Mouse (Mus musculus) forebrain, embryonic 16.5 days (tissue): ENCODE measurements at regions not wholly inside any gene's neighbourhood (a gene's known extent, or its start where the extent isn't known, plus 50 kb on each side); places are given as distances from the start of the nearest gene placed in this dataset.

Experiments
- ATAC-seq: fragments of 200-750 bp; cut with Nextera tagmentation; 2 replicates; pipeline ENCODE4 v1.8.0; 2017; ENCODE audit warnings: mild to moderate bottlenecking, moderate library complexity
- H3K27ac ChIP-seq: fragments of 300-500 bp; sonication (generic); 2 replicates; pipeline ENCODE4 v1.5.1; 2014; ENCODE audit warnings: low read length, control low read depth
- H3K27me3 ChIP-seq: fragments of 300-500 bp; sonication (generic); replicated peaks from 2 replicates; pipeline ENCODE4 v1.6.1; 2014; ENCODE audit warnings: low read length; ENCODE audit not compliant: control insufficient read depth, insufficient read depth
- H3K36me3 ChIP-seq: fragments of 300-500 bp; sonication (generic); 2 replicates; pipeline ENCODE4 v1.6.1; 2014; ENCODE audit not compliant: control insufficient read depth, insufficient read depth
- H3K4me1 ChIP-seq: fragments of 300-500 bp; sonication (generic); replicated peaks from 2 replicates; pipeline ENCODE4 v1.6.1; 2014; ENCODE audit warnings: low read length; ENCODE audit not compliant: control insufficient read depth, insufficient read depth
- H3K4me2 ChIP-seq: fragments of 300-500 bp; sonication (generic); 2 replicates; pipeline ENCODE4 v1.6.1; 2014; ENCODE audit warnings: mild to moderate bottlenecking, low read length, control low read depth
- H3K4me3 ChIP-seq: fragments of 300-500 bp; sonication (generic); replicated peaks from 2 replicates; pipeline ENCODE4 v1.5.1; 2014; ENCODE audit warnings: mild to moderate bottlenecking, low read length, control low read depth
- H3K9ac ChIP-seq: fragments of 300-500 bp; sonication (generic); replicated peaks from 2 replicates; pipeline ENCODE4 v1.6.1; 2014; ENCODE audit warnings: low read depth, low read length, control low read depth
- H3K9me3 ChIP-seq: fragments of 300-500 bp; sonication (generic); 2 replicates; pipeline ENCODE4 v1.6.1; 2016; ENCODE audit warnings: low read length; ENCODE audit not compliant: control insufficient read depth
- WGBS: fragments of 180-500 bp; shearing (Covaris S2); extraction: QIAGEN DNeasy Blood & Tissue Kit; methylation state at CpG from one replicate; pipeline ENCODE4 v1.1.7; 2014; 5-methylcytosine and 5-hydroxymethylcytosine counted together

DNA sequence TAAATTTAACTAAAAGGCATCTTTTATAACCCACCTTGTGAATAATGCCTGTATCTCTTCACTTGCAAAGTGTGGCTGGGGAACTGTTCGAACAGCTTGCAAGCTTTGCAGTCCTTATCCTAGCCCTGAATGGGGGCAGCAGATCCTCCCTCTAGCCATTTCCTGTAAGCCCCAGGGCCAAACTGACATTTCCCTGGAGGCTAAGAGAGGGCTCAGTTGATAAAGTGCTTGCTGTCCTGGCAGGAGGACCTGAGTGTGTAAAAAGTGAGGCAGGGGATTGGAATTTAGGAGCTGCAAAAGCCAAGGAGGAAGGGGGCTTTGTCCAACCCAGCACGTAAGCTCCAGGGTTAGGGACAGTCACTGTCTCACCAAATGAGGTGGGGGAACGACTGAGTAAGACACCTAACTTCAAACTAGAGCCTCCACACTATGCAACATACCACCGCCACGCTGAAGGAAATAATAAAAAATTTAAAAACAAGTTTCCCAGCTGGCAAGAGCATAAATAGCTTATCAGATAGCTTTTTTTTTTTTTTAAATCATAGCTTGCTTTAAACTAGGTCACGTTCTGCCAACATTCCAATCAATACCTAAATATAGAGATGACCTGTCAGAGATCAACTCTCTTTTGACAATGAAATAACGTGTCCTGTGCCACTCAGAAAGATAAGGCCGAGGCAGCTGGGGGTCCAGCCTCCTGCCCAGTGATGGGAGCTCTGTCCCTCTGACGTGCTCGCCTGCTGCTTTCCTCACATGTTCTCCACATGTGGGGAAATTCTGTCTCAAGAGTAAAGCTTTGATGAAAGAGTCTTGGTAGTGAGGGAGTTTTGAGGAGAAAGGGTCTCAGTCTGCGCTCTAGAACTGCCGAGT lies 146.0 kb downstream of the Zfp36l1 start:
- 72% methylated on average over 12 of the region's 12 CpGs for WGBS
- Histone ChIP-seq H3K9me3 (no peaks in the 10 kb centered on the region), H3K4me2 (no peak overlapping the region), H3K27me3 (no peaks in the 10 kb centered on the region), H3K36me3 (no peaks in the 10 kb centered on the region), H3K4me1 (peaks cover 28% of the 10 kb centered on the region), H3K4me3 (no peak overlapping the region), H3K9ac (no peak overlapping the region), H3K27ac (peak overlapping the region; percentile 43; the same call in 1 of the 2 replicates)
- ATAC-seq: no peak

DNA sequence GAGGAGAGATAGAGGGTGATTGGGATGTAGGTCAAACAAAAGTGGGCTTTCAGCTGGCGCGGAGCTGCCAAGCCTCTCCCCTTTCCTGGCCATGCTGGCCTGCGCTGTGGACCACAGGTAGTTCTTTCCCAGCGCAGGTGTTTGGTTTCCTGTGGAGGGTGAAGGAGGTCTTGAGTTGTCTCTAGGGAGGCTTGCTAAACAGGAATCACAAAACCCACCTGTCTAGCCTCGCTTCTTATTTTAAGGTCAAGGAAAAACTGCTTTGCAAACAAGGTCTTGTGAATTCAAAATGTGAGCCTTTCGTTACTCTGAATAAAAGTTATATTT lies 146.6 kb downstream of the Zfp36l1 start:
- Histone ChIP-seq H3K36me3 (no peaks in the 10 kb centered on the region), H3K4me2 (peak overlapping the region; percentile 67), H3K4me3 (no peak overlapping the region), H3K4me1 (peaks cover 23% of the 10 kb centered on the region), H3K27me3 (no peaks in the 10 kb centered on the region), H3K9me3 (no peaks in the 10 kb centered on the region), H3K27ac (peak overlapping the region; percentile 5; the same call in 1 of the 2 replicates), H3K9ac (peak overlapping the region; percentile 75)
- WGBS: 66% methylated on average over 6 of the region's 6 CpGs
- ATAC-seq: no peak

DNA sequence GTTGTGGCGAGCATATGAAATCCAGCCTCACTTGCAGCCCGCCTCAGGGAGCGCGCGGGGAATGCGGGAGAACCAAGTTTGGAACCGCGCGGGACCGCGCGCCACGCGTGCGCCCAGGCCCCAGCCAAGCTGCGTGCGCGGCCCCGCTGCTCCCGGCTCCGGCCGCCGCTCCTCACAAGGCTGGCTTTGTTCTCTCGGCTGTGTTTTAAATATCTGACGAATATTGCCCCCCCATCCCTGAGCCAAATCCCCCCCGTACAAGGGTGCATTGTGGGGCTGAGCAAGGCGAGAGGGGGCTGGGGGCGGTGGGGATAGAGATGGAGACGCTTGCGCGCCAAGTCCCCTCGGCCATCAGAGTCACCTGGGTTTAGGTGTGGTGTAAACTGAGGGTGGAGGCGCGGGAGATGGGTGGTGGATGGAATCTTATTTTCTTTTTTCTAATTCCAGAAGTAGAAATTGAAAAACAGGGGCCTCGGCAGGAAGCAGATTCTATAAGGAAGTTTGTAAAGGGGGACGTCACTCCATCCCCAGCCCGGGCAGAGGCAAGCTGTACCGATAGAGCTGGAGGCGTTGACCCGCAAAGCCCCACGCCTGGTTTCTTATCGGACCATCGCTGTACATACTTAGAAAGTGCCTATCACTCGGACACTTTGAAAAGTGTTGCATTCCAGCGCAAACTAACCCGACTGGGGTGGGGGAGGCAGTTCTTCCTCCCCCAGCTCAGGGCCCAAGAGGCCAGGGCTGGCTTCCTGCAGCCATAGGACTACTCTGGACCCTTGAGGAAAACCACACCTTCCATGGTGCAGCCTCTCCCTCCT lies 147.1 kb downstream of the Zfp36l1 start:
- peak overlapping the region; percentile 47; the same call in 1 of the 2 replicates for H3K27ac ChIP-seq
- WGBS: 3% methylated on average over 46 of the region's 46 CpGs
- peaks cover 17% of the 10 kb centered on the region for H3K4me1 ChIP-seq
- peak overlapping the region; percentile 75 for H3K9ac ChIP-seq
- ATAC-seq: peak; percentile 84
- no peaks in the 10 kb centered on the region for H3K36me3 ChIP-seq
- H3K4me3 ChIP-seq: peak overlapping the region; percentile 49
- no peaks in the 10 kb centered on the region for H3K27me3 ChIP-seq
- H3K9me3 ChIP-seq: no peaks in the 10 kb centered on the region
- peak overlapping the region; percentile 67 for H3K4me2 ChIP-seq

DNA sequence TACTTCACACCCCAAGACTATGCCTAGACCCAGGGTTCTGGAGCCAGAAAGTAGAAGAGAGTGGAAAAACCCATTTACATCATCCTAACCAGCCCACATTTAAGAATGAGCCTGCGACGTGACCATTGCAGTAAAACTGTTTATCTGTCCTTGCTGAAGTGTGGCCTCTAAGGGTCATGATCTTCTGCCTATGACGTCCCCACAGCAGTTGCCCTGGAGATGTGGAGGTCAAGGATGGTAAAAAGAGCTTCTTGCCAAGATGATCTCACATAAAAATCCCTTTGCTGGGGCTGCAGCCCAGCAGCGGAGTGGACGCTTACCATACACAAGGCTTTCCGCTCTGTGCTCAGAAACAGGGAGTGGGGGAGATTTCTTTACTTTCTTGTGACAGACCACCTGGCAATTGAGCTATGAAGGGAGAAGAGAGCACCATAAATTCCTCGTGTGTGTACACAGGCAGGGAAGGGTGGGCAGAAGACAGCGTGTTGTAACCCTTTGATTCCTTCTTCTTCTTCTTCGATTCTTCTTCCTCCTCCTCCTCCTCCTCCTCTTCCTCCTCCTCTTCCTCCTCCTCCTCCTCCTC lies 149.3 kb downstream of the Zfp36l1 start:
- Histone ChIP-seq H3K27ac (no peak overlapping the region), H3K4me2 (no peak overlapping the region), H3K36me3 (no peaks in the 10 kb centered on the region), H3K9me3 (no peaks in the 10 kb centered on the region), H3K4me1 (peaks cover 8% of the 10 kb centered on the region), H3K9ac (no peak overlapping the region), H3K27me3 (no peaks in the 10 kb centered on the region), H3K4me3 (no peak overlapping the region)
- no peak for ATAC-seq
- WGBS: 86% methylated on average over 9 of the region's 9 CpGs

DNA sequence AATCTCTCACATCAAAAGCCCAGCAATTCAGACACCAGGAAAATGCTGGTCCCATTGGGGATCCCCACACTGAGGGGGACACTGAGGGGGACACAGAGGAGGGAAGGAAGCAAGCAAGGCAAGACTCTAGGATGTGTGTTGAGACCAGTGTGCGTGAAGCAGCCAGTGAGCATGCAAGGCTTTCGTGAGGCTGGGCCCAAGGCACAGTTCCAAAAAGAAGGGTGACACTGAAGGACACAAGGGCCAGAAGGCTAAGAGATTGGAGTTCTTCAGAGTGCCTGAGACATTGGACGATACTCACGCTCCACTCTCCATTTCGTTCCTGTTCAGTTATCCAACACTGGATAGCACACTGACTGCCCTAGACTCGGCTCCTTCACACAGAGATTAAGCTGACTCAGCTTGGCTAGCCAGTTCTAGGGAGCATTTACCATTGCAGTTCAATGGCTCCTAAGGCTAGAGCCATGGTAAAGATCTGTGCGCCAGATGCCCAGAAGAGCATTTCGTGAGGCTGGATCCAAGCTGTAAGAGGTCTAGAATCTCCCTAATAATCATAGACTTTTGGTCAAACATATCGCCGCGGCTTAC lies 150.1 kb downstream of the Zfp36l1 start:
- Histone ChIP-seq H3K4me2 (no peak overlapping the region), H3K4me1 (peaks cover 8% of the 10 kb centered on the region), H3K9me3 (no peaks in the 10 kb centered on the region), H3K9ac (no peak overlapping the region), H3K4me3 (no peak overlapping the region), H3K27ac (no peak overlapping the region), H3K27me3 (no peaks in the 10 kb centered on the region), H3K36me3 (no peaks in the 10 kb centered on the region)
- 98% methylated on average over 11 of the region's 11 CpGs for WGBS
- ATAC-seq: no peak

DNA sequence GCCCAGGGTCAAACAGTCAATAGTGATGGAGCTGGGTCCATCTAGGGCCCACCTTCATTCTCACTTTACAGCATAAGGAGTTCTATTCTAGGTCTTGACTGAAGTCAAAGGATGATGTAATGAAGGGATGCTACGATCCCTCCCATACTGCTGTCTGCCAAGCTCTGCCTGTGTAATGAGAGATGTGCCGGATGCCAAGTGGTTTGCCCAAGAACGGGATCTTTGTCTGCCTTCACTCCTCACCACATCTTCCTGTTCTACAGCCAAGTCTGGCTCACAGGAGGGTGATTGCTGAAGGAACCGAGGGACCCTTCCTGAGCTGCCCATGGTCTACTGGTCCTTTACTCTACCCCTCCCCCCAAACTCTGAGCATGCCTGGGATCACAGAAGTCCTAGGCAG lies 150.9 kb downstream of the Zfp36l1 start:
- WGBS: 54% methylated on average over 4 of the region's 4 CpGs
- H3K9ac ChIP-seq: no peak overlapping the region
- no peak overlapping the region for H3K4me3 ChIP-seq

DNA sequence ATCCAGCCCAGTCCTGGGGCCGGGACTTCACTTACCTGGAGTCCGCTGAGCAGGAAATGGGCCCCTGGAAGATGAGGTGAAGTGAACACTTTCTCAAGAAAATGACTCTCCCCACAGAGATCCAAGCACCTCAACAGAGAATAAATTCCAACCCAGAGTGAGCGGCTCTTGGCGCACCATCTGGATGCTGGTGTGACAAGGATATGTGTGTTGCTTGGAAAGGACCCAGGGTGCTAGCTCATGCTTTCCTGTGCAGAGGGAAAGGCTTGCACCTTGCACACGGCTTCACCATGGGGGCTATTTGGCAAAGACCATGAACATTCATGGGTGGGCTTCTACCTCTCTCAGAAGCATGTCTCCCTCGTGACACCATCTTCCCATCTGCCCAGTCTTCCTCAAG lies 151.7 kb downstream of the Zfp36l1 start:
- no peak overlapping the region for H3K4me3 ChIP-seq
- ATAC-seq: no peak
- no peak overlapping the region for H3K9ac ChIP-seq
- no peaks in the 10 kb centered on the region for H3K36me3 ChIP-seq
- no peaks in the 10 kb centered on the region for H3K9me3 ChIP-seq
- H3K27ac ChIP-seq: no peak overlapping the region
- no peak overlapping the region for H3K4me2 ChIP-seq
- 86% methylated on average over 6 of the region's 6 CpGs for WGBS
- peaks cover 5% of the 10 kb centered on the region for H3K4me1 ChIP-seq
- H3K27me3 ChIP-seq: no peaks in the 10 kb centered on the region

More for the DNA sequence above, 150.9 kb downstream of the Zfp36l1 start:
- Histone ChIP-seq H3K4me2 (no peak overlapping the region), H3K9me3 (no peaks in the 10 kb centered on the region), H3K36me3 (no peaks in the 10 kb centered on the region), H3K27ac (no peak overlapping the region), H3K27me3 (no peaks in the 10 kb centered on the region), H3K4me1 (peaks cover 8% of the 10 kb centered on the region)
- ATAC-seq: no peak

DNA sequence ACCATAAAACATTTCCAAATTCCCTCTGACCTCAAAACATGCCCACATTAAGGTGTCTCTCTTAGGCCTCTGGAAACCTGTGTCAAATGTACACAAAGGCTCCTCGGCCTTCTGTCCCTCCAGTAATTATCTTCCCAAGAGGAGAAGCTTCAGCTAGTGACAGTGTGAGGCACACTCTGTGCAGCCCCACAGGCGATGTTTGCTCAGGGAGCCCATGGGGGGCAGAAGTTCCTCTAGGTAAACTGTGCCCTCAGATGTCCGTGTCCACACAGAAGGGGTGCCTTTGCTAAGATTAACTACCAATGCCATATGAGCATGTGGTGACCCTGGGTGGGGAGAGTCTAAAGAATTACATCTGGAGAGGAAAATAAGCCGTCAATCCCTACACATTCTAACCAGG lies 152.4 kb downstream of the Zfp36l1 start:
- Histone ChIP-seq H3K9me3 (no peaks in the 10 kb centered on the region), H3K4me2 (no peak overlapping the region), H3K27me3 (no peaks in the 10 kb centered on the region), H3K27ac (no peak overlapping the region), H3K4me3 (no peak overlapping the region), H3K9ac (no peak overlapping the region), H3K36me3 (no peaks in the 10 kb centered on the region), H3K4me1 (peaks cover 3% of the 10 kb centered on the region; the same call in 1 of the 2 replicates)
- ATAC-seq: no peak
- WGBS: 84% methylated on average over 4 of the region's 4 CpGs
